Mouse (Mus musculus): Measurements from ENCODE around the gene Bub1b. TPM values are rescaled to one million over a fixed set of nuclear protein-coding genes. Genes with fewer than 3 reads are reported as not detected.

Gene Bub1b
- total and polyA plus RNA-seq, 2 experiments from 2014 or later = 11.5 to 16.3 TPM

GRCm38 (mm10) chr2:118606976-118607375 lies 9.0 kb downstream of the Bub1b start:
- Histone ChIP-seq H3K9me3 (ENCODE audit: low read length) (no peaks in the 10 kb centered on the region), H3K27me3 (ENCODE audit: insufficient read depth, low read length) (no peaks in the 10 kb centered on the region), H3K27ac (no peak overlapping the region), H3K4me2 (ENCODE audit: low read depth, low read length) (no peak overlapping the region), H3K36me3 (ENCODE audit: insufficient read depth, low read length) (no peaks in the 10 kb centered on the region), H3K4me1 (ENCODE audit: insufficient read depth, low read length) (no peaks in the 10 kb centered on the region), H3K4me3 (ENCODE audit: low read length) (no peak overlapping the region), H3K9ac (replicated peaks; ENCODE audit: low read length) (no peak overlapping the region)
- 89% methylated on average over 5 of the region's 5 CpGs for WGBS
- no peak for ATAC-seq
- DNase-seq (ENCODE audit: low spot score) = no peak
- no peak for TF ChIP-seq CTCF (IDR thresholded peaks at IDR 0.05; ENCODE audit: low read depth)

GRCm38 (mm10) chr2:118618013-118618412 lies 20.0 kb downstream of the Bub1b start:
- Histone ChIP-seq H3K9ac (replicated peaks; ENCODE audit: low read length) (no peak overlapping the region), H3K4me2 (ENCODE audit: low read depth, low read length) (no peak overlapping the region), H3K4me1 (ENCODE audit: insufficient read depth, low read length) (no peaks in the 10 kb centered on the region), H3K36me3 (ENCODE audit: insufficient read depth, low read length) (no peaks in the 10 kb centered on the region), H3K27me3 (ENCODE audit: insufficient read depth, low read length) (no peaks in the 10 kb centered on the region), H3K27ac (no peak overlapping the region), H3K4me3 (ENCODE audit: low read length) (no peak overlapping the region), H3K9me3 (ENCODE audit: low read length) (no peaks in the 10 kb centered on the region)
- 90% methylated on average over 5 of the region's 5 CpGs for WGBS
- DNase-seq (ENCODE audit: low spot score) = no peak
- no peak for ATAC-seq
- no peak for TF ChIP-seq CTCF (IDR thresholded peaks at IDR 0.05; ENCODE audit: low read depth)

GRCm38 (mm10) chr2:118620101-118620500 lies 22.1 kb downstream of the Bub1b start:
- Histone ChIP-seq H3K36me3 (ENCODE audit: insufficient read depth, low read length) (no peaks in the 10 kb centered on the region), H3K27me3 (ENCODE audit: insufficient read depth, low read length) (no peaks in the 10 kb centered on the region), H3K4me1 (ENCODE audit: insufficient read depth, low read length) (no peaks in the 10 kb centered on the region), H3K9ac (replicated peaks; ENCODE audit: low read length) (no peak overlapping the region), H3K4me3 (ENCODE audit: low read length) (no peak overlapping the region), H3K27ac (no peak overlapping the region), H3K9me3 (ENCODE audit: low read length) (no peaks in the 10 kb centered on the region), H3K4me2 (ENCODE audit: low read depth, low read length) (no peak overlapping the region)
- no peak for DNase-seq (ENCODE audit: low spot score)
- TF ChIP-seq CTCF (IDR thresholded peaks at IDR 0.05; ENCODE audit: low read depth) = no peak
- WGBS = 63% methylated on average over 2 of the region's 2 CpGs
- ATAC-seq = no peak

- Histone ChIP-seq H3K4me1 (ENCODE audit: insufficient read depth, low read length) (no peaks in the 10 kb centered on the region), H3K4me3 (ENCODE audit: low read length) (no peak overlapping the region), H3K27me3 (ENCODE audit: insufficient read depth, low read length) (no peaks in the 10 kb centered on the region), H3K27ac (no peak overlapping the region), H3K9ac (replicated peaks; ENCODE audit: low read length) (no peak overlapping the region), H3K36me3 (ENCODE audit: insufficient read depth, low read length) (no peaks in the 10 kb centered on the region), H3K9me3 (ENCODE audit: low read length) (no peaks in the 10 kb centered on the region), H3K4me2 (ENCODE audit: low read depth, low read length) (no peak overlapping the region)
- no peak for DNase-seq (ENCODE audit: low spot score)
- no peak for TF ChIP-seq CTCF (IDR thresholded peaks at IDR 0.05; ENCODE audit: low read depth)
- ATAC-seq = no peak
- 84% methylated on average over 8 of the region's 8 CpGs for WGBS
Observed at GRCm38 (mm10) chr2:118620608-118621007, 22.6 kb downstream of the Bub1b start.

GRCm38 (mm10) chr2:118629276-118629675 lies 31.3 kb downstream of the Bub1b start:
- Histone ChIP-seq H3K9me3 (ENCODE audit: low read length) (no peaks in the 10 kb centered on the region), H3K36me3 (ENCODE audit: insufficient read depth, low read length) (no peaks in the 10 kb centered on the region), H3K4me3 (ENCODE audit: low read length) (no peak overlapping the region), H3K9ac (replicated peaks; ENCODE audit: low read length) (no peak overlapping the region), H3K27ac (no peak overlapping the region), H3K27me3 (ENCODE audit: insufficient read depth, low read length) (no peaks in the 10 kb centered on the region), H3K4me2 (ENCODE audit: low read depth, low read length) (no peak overlapping the region), H3K4me1 (ENCODE audit: insufficient read depth, low read length) (no peaks in the 10 kb centered on the region)
- 72% methylated on average over 6 of the region's 6 CpGs for WGBS
- DNase-seq (ENCODE audit: low spot score) = no peak
- ATAC-seq = no peak
- no peak for TF ChIP-seq CTCF (IDR thresholded peaks at IDR 0.05; ENCODE audit: low read depth)

GRCm38 (mm10) chr2:118633441-118633840 lies 35.4 kb downstream of the Bub1b start:
- Histone ChIP-seq H3K9ac (replicated peaks; ENCODE audit: low read length) (no peak overlapping the region), H3K4me1 (ENCODE audit: insufficient read depth, low read length) (no peaks in the 10 kb centered on the region), H3K27me3 (ENCODE audit: insufficient read depth, low read length) (no peaks in the 10 kb centered on the region), H3K27ac (no peak overlapping the region), H3K36me3 (ENCODE audit: insufficient read depth, low read length) (no peaks in the 10 kb centered on the region), H3K4me3 (ENCODE audit: low read length) (no peak overlapping the region), H3K9me3 (ENCODE audit: low read length) (no peaks in the 10 kb centered on the region), H3K4me2 (ENCODE audit: low read depth, low read length) (no peak overlapping the region)
- DNase-seq (ENCODE audit: low spot score) (peak; percentile 36), ATAC-seq (peak; percentile 45; the same call in 1 of the 2 replicates)
- WGBS = 75% methylated on average over 5 of the region's 5 CpGs
- TF ChIP-seq CTCF (IDR thresholded peaks at IDR 0.05; ENCODE audit: low read depth) = no peak

GRCm38 (mm10) chr2:118637258-118637657 lies 39.2 kb downstream of the Bub1b start:
- H3K27me3 ChIP-seq (ENCODE audit: insufficient read depth, low read length) = no peaks in the 10 kb centered on the region
- DNase-seq (ENCODE audit: low spot score) (no peak), ATAC-seq (no peak)
- 74% methylated on average over 5 of the region's 5 CpGs for WGBS
- H3K4me2 ChIP-seq (ENCODE audit: low read depth, low read length) = no peak overlapping the region
- no peaks in the 10 kb centered on the region for H3K9me3 ChIP-seq (ENCODE audit: low read length)
- no peak overlapping the region for H3K9ac ChIP-seq (replicated peaks; ENCODE audit: low read length)
- no peaks in the 10 kb centered on the region; the same call in 1 of the 2 replicates for H3K36me3 ChIP-seq (ENCODE audit: insufficient read depth, low read length)
- H3K4me3 ChIP-seq (ENCODE audit: low read length) = no peak overlapping the region
- TF ChIP-seq CTCF (IDR thresholded peaks at IDR 0.05; ENCODE audit: low read depth) = no peak
- no peak overlapping the region for H3K27ac ChIP-seq
- no peaks in the 10 kb centered on the region for H3K4me1 ChIP-seq (ENCODE audit: insufficient read depth, low read length)

Measured in hindbrain, postnatal 0 days (tissue).